Mouse (Mus musculus): ENCODE measurements around the gene Fgd3. TPM values are rescaled to one million over a fixed set of nuclear protein-coding genes. Genes with fewer than 3 reads are reported as not detected.
A peak's percentile ranks its signal among the peaks of the same experiment; 100 is the strongest.

The Fgd3 gene
- polyA plus RNA-seq, 1 experiment: 0.37 TPM

GRCm38 (mm10) chr13:49224729-49225128 lies 95.4 kb downstream of the Fgd3 start:
- H3K9me3 ChIP-seq (replicated peaks; ENCODE audit: control insufficient read depth, insufficient read depth, low read length, poor library complexity, severe bottlenecking): no peaks in the 10 kb centered on the region
- H3K27me3 ChIP-seq (ENCODE audit: control insufficient read depth, insufficient read depth, low read length, poor library complexity, severe bottlenecking): peaks cover 10% of the 10 kb centered on the region; the same call in 1 of the 2 replicates
- H3K4me3 ChIP-seq (ENCODE audit: low read depth, low read length): no peak overlapping the region
- no peaks in the 10 kb centered on the region for H3K36me3 ChIP-seq (ENCODE audit: control insufficient read depth, insufficient read depth, low read length, poor library complexity, severe bottlenecking)
- no peak overlapping the region for H3K27ac ChIP-seq (ENCODE audit: insufficient read depth, low read length)
- no peak overlapping the region for H3K9ac ChIP-seq (ENCODE audit: low read depth, poor library complexity, severe bottlenecking)
- peaks cover 3% of the 10 kb centered on the region for H3K4me1 ChIP-seq (ENCODE audit: control insufficient read depth, insufficient read depth, low read length)
- TF ChIP-seq POLR2A (IDR thresholded peaks at IDR 0.05; ENCODE audit: insufficient read depth, low read length): no peak
- no peak for TF ChIP-seq EP300 (IDR thresholded peaks at IDR 0.05; ENCODE audit: insufficient read depth, low read depth, low read length)
- no peak for TF ChIP-seq CTCF (IDR thresholded peaks at IDR 0.05; ENCODE audit: low read depth, low read length)

GRCm38 (mm10) chr13:49224314-49224713 lies 95.8 kb downstream of the Fgd3 start:
- TF ChIP-seq EP300 (IDR thresholded peaks at IDR 0.05; ENCODE audit: insufficient read depth, low read depth, low read length): no peak
- H3K4me1 ChIP-seq (ENCODE audit: control insufficient read depth, insufficient read depth, low read length): peaks cover 3% of the 10 kb centered on the region
- no peak overlapping the region for H3K4me3 ChIP-seq (ENCODE audit: low read depth, low read length)
- H3K9me3 ChIP-seq (replicated peaks; ENCODE audit: control insufficient read depth, insufficient read depth, low read length, poor library complexity, severe bottlenecking): no peaks in the 10 kb centered on the region
- no peaks in the 10 kb centered on the region for H3K36me3 ChIP-seq (ENCODE audit: control insufficient read depth, insufficient read depth, low read length, poor library complexity, severe bottlenecking)
- no peak overlapping the region for H3K27ac ChIP-seq (ENCODE audit: insufficient read depth, low read length)
- peaks cover 10% of the 10 kb centered on the region; the same call in 1 of the 2 replicates for H3K27me3 ChIP-seq (ENCODE audit: control insufficient read depth, insufficient read depth, low read length, poor library complexity, severe bottlenecking)
- no peak overlapping the region for H3K9ac ChIP-seq (ENCODE audit: low read depth, poor library complexity, severe bottlenecking)

- Histone ChIP-seq H3K27ac (ENCODE audit: insufficient read depth, low read length) (no peak overlapping the region), H3K9me3 (replicated peaks; ENCODE audit: control insufficient read depth, insufficient read depth, low read length, poor library complexity, severe bottlenecking) (no peaks in the 10 kb centered on the region), H3K36me3 (ENCODE audit: control insufficient read depth, insufficient read depth, low read length, poor library complexity, severe bottlenecking) (no peaks in the 10 kb centered on the region), H3K4me1 (ENCODE audit: control insufficient read depth, insufficient read depth, low read length) (peaks cover 3% of the 10 kb centered on the region), H3K4me3 (ENCODE audit: low read depth, low read length) (no peak overlapping the region), H3K27me3 (ENCODE audit: control insufficient read depth, insufficient read depth, low read length, poor library complexity, severe bottlenecking) (peaks cover 10% of the 10 kb centered on the region; the same call in 1 of the 2 replicates), H3K9ac (ENCODE audit: low read depth, poor library complexity, severe bottlenecking) (no peak overlapping the region)
- TF ChIP-seq CTCF (IDR thresholded peaks at IDR 0.05; ENCODE audit: low read depth, low read length) (peak; percentile 23), POLR2A (IDR thresholded peaks at IDR 0.05; ENCODE audit: insufficient read depth, low read length) (no peak), EP300 (IDR thresholded peaks at IDR 0.05; ENCODE audit: insufficient read depth, low read depth, low read length) (no peak)
Observed at GRCm38 (mm10) chr13:49220912-49221311, 99.2 kb downstream of the Fgd3 start.

GRCm38 (mm10) chr13:49219367-49219766 lies 100.7 kb downstream of the Fgd3 start:
- Histone ChIP-seq H3K9me3 (replicated peaks; ENCODE audit: control insufficient read depth, insufficient read depth, low read length, poor library complexity, severe bottlenecking) (no peaks in the 10 kb centered on the region), H3K4me1 (ENCODE audit: control insufficient read depth, insufficient read depth, low read length) (peaks cover 2% of the 10 kb centered on the region), H3K9ac (ENCODE audit: low read depth, poor library complexity, severe bottlenecking) (no peak overlapping the region), H3K27ac (ENCODE audit: insufficient read depth, low read length) (no peak overlapping the region), H3K27me3 (ENCODE audit: control insufficient read depth, insufficient read depth, low read length, poor library complexity, severe bottlenecking) (peaks cover 10% of the 10 kb centered on the region; the same call in 1 of the 2 replicates), H3K4me3 (ENCODE audit: low read depth, low read length) (no peak overlapping the region), H3K36me3 (ENCODE audit: control insufficient read depth, insufficient read depth, low read length, poor library complexity, severe bottlenecking) (no peaks in the 10 kb centered on the region)
- TF ChIP-seq CTCF (IDR thresholded peaks at IDR 0.05; ENCODE audit: low read depth, low read length): no peak
- no peak for TF ChIP-seq EP300 (IDR thresholded peaks at IDR 0.05; ENCODE audit: insufficient read depth, low read depth, low read length)
- TF ChIP-seq POLR2A (IDR thresholded peaks at IDR 0.05; ENCODE audit: insufficient read depth, low read length): no peak

GRCm38 (mm10) chr13:49218651-49219050 lies 101.5 kb downstream of the Fgd3 start:
- TF ChIP-seq POLR2A (IDR thresholded peaks at IDR 0.05; ENCODE audit: insufficient read depth, low read length): no peak
- TF ChIP-seq CTCF (IDR thresholded peaks at IDR 0.05; ENCODE audit: low read depth, low read length): no peak
- no peak for TF ChIP-seq EP300 (IDR thresholded peaks at IDR 0.05; ENCODE audit: insufficient read depth, low read depth, low read length)
- no peaks in the 10 kb centered on the region for H3K9me3 ChIP-seq (replicated peaks; ENCODE audit: control insufficient read depth, insufficient read depth, low read length, poor library complexity, severe bottlenecking)
- H3K9ac ChIP-seq (ENCODE audit: low read depth, poor library complexity, severe bottlenecking): no peak overlapping the region
- no peaks in the 10 kb centered on the region for H3K36me3 ChIP-seq (ENCODE audit: control insufficient read depth, insufficient read depth, low read length, poor library complexity, severe bottlenecking)
- H3K4me1 ChIP-seq (ENCODE audit: control insufficient read depth, insufficient read depth, low read length): no peaks in the 10 kb centered on the region
- peaks cover 8% of the 10 kb centered on the region; the same call in 1 of the 2 replicates for H3K27me3 ChIP-seq (ENCODE audit: control insufficient read depth, insufficient read depth, low read length, poor library complexity, severe bottlenecking)
- no peak overlapping the region for H3K27ac ChIP-seq (ENCODE audit: insufficient read depth, low read length)
- H3K4me3 ChIP-seq (ENCODE audit: low read depth, low read length): no peak overlapping the region

GRCm38 (mm10) chr13:49216808-49217561 lies 103.1 kb downstream of the Fgd3 start:
- H3K27ac ChIP-seq (ENCODE audit: insufficient read depth, low read length): no peak overlapping the region
- H3K9ac ChIP-seq (ENCODE audit: low read depth, poor library complexity, severe bottlenecking): no peak overlapping the region
- H3K36me3 ChIP-seq (ENCODE audit: control insufficient read depth, insufficient read depth, low read length, poor library complexity, severe bottlenecking): no peaks in the 10 kb centered on the region
- H3K4me3 ChIP-seq (ENCODE audit: low read depth, low read length): no peak overlapping the region
- H3K4me1 ChIP-seq (ENCODE audit: control insufficient read depth, insufficient read depth, low read length): peaks cover 2% of the 10 kb centered on the region
- H3K27me3 ChIP-seq (ENCODE audit: control insufficient read depth, insufficient read depth, low read length, poor library complexity, severe bottlenecking): 0 out of 2 replicates have a peak, but pooled peaks cover 2% of the 10 kb centered on the region
- no peaks in the 10 kb centered on the region for H3K9me3 ChIP-seq (replicated peaks; ENCODE audit: control insufficient read depth, insufficient read depth, low read length, poor library complexity, severe bottlenecking)
- TF ChIP-seq CTCF (IDR thresholded peaks at IDR 0.05; ENCODE audit: low read depth, low read length) (no peak), POLR2A (IDR thresholded peaks at IDR 0.05; ENCODE audit: insufficient read depth, low read length) (no peak), EP300 (IDR thresholded peaks at IDR 0.05; ENCODE audit: insufficient read depth, low read depth, low read length) (no peak)
